Mouse (Mus musculus) Patski (cell line): ENCODE measurements around the gene Lypd6b. TPM values are rescaled to one million over a fixed set of nuclear protein-coding genes. Genes with fewer than 3 reads are reported as not detected.

ENCODE experiments used
- ATAC-seq: fragments of 100-300 bp; one replicate; pipeline ENCODE4 v1.8.0; 2021
- CTCF ChIA-PET: fragments of 350-600 bp; sonication (Branson Sonifier 250); formaldehyde crosslinking; loops from one replicate; lab custom pipeline; 2022; ENCODE audit warnings: inconsistent platforms; lab: Charles Lee
- POLR2A ChIA-PET: fragments of 350-600 bp; sonication (Branson Sonifier 250); formaldehyde crosslinking; loops from one replicate; lab custom pipeline; 2022; ENCODE audit warnings: antibody characterized with exemption, inconsistent platforms; lab: Charles Lee
- DNase-seq: peaks from one replicate; pipeline ENCODE4 v3.0.0-alpha.2; 2011; ENCODE audit warnings: low read depth, low spot score
- H3K27me3 ChIP-seq: fragments of 371-371 bp; one replicate; pipeline ENCODE4 v1.5.1; 2021
- CTCF ChIP-seq: fragments of 100-300 bp; IDR thresholded peaks from one replicate; pipeline ENCODE4 v1.5.1; 2021
- in situ Hi-C: fragments of 300-500 bp; cut with MboI; formaldehyde crosslinking; loops from 3 replicates; pipeline ENCODE4 v1.11.1; 2018; ENCODE audit warnings: low pct_unique_long_range_greater_than_20kb, mixed read lengths
- polyA plus RNA-seq: library from polyadenylated mRNA; unstranded; gene quantifications from one replicate; pipeline ENCODE4 v1.2.3, GENCODE M21; 2021

The Lypd6b gene
- polyA plus RNA-seq, 1 experiment from 2014 or later, result 0.03 TPM

DNA sequence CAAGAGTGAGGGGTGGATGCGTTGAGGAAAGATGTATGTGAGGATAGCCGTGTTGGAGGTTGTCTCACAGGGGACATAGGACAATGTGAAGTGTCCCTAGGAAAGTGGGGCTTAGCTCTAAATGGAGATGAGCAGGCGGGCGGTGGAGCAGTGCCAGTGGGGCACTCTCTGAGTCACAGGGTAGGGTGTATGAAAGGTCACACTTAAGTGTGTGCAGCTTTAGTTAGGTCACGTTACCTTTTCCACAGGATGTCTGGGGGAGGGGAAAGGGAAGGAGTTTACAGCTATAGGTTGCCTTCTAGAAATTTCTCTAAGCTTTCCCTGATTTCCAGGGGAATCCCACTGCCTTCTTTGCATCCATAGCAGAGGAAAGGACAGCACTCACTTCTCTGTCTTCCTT lies 2.0 kb downstream of the Lypd6b start:
- POLR2A ChIA-PET, result no interaction called here
- no peak for TF ChIP-seq CTCF
- DNase-seq (no peak), ATAC-seq (no peak)
- CTCF ChIA-PET, result no interaction called here
- H3K27me3 ChIP-seq, result no peaks in the 10 kb centered on the region
- in situ Hi-C loops, result no loop called here

DNA sequence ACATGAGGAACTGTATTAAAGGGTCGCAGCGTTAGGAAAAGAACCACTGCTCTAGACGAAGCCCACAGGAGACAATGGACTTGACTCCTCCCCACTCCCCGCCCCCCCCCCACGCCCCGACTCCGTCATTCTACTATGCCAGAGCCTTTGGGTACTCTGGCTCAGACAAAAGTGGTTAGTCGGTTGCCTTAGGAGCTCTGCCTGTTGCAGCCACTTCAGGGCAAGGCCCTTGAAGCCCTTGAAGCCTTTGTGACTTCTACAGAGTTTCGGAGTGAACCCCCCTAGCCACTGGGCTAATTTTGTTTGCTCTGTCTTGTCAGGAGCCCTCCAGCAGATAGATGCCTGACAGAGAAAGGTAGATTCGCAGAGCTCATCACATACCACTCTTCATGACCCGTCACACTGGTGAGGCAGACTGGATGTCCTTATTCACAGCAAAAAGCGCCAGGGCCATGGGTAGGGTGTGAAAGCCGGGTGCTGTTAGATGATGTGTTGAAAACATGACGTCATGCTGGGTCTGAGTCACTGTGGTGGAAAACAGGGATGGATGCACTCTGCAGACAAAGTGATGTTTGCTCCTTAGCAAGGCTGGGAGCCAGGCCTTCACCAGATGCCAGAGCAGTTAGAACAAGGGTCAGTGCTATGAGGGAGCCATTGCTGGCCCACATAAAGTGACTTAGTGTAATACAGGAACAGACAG lies 10.1 kb downstream of the Lypd6b start:
- no peaks in the 10 kb centered on the region for H3K27me3 ChIP-seq
- DNase-seq (no peak), ATAC-seq (no peak)
- ChIA-PET CTCF (interaction anchor here (1.8 kb wide), 1 partner anchor 16 kb away, joined by 6 read pairs; no protein-coding TSS in a partner anchor), POLR2A (no interaction called here)
- in situ Hi-C loops, result no loop called here
- no peak for TF ChIP-seq CTCF

- in situ Hi-C loops, result no loop called here
- POLR2A ChIA-PET, result no interaction called here
- ATAC-seq (no peak), DNase-seq (no peak)
- H3K27me3 ChIP-seq, result no peaks in the 10 kb centered on the region
- TF ChIP-seq CTCF, result no peak
- CTCF ChIA-PET, result no interaction called here
Observed at GRCm38 (mm10) chr2:49804448-49804847, 17.0 kb downstream of the Lypd6b start.

DNA sequence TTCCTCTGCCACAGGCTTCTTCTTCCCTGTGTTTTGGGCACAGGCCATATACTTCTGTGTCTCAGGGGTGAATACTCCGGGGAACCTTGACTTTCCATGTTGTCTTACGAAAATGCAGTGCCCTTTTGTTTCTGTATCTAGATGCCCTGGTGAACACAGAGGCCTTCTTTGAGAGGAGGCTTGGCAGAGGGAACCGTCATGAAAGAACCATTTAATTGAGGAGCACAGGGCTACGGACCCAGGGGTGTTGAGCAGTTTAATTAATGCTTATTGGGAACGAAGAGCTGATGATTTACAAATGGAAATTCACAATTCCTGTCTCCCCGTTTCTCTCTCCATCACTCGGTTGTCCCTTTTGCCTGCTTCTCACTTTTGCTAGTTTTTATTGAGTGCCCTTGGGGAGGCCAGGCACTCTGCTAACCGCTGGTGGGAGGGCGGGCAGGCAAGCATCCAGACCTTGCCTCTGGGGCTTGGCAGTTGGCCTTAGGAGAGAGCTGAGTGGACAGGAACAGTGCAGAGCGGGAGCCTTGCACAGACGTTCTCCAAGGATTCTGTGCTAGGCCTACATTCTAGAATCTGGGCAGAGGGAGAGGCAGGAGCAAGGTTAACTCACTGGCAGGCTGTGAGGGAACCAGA lies 18.4 kb downstream of the Lypd6b start:
- CTCF ChIA-PET, result no interaction called here
- DNase-seq, result no peak
- POLR2A ChIA-PET, result no interaction called here
- no peak for ATAC-seq
- H3K27me3 ChIP-seq, result no peaks in the 10 kb centered on the region
- in situ Hi-C loops, result no loop called here
- TF ChIP-seq CTCF, result no peak

DNA sequence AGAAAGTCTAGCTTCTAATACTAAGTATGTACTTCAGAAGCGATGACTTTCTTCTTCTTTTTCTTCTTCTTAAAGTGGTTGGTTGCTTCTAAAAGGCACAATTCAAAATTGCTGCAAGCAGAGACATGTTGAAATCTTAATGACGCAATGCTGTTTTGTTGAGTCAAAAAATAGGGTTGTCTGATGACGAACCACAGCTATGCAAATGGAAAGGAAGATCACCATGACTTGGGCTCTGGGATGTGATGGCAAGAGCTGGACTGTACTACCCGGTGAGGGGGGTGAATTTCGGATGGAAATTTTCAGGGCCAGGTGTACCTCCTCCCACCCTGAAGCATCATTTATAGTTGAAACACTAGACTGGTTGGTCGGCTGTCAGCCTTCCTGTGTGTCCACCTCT lies 22.0 kb downstream of the Lypd6b start:
- no peaks in the 10 kb centered on the region for H3K27me3 ChIP-seq
- no peak for TF ChIP-seq CTCF
- no peak for DNase-seq
- no peak for ATAC-seq
- ChIA-PET CTCF (no interaction called here), POLR2A (no interaction called here)
- in situ Hi-C loops, result no loop called here

GRCm38 (mm10) chr2:49811420-49811819 lies 23.9 kb downstream of the Lypd6b start:
- ChIA-PET POLR2A (no interaction called here), CTCF (interaction anchor here (1.1 to 2.1 kb wide), 6 partner anchors 11 to 41 kb away, joined by 3 to 9 read pairs (median 4); no protein-coding TSS in a partner anchor)
- in situ Hi-C loops, result no loop called here
- DNase-seq (no peak), ATAC-seq (no peak)
- no peaks in the 10 kb centered on the region for H3K27me3 ChIP-seq
- no peak for TF ChIP-seq CTCF

- ChIA-PET POLR2A (no interaction called here), CTCF (interaction anchor here (1.1 to 2.1 kb wide), 5 partner anchors 11 to 41 kb away, joined by 3 to 9 read pairs (median 5); no protein-coding TSS in a partner anchor)
- peak; percentile 63 for ATAC-seq
- no peaks in the 10 kb centered on the region for H3K27me3 ChIP-seq
- peak; percentile 75 for DNase-seq
- TF ChIP-seq CTCF, result no peak
- in situ Hi-C loops, result no loop called here
Observed at GRCm38 (mm10) chr2:49811871-49812363, 24.4 kb downstream of the Lypd6b start.

GRCm38 (mm10) chr2:49813151-49813550 lies 25.7 kb downstream of the Lypd6b start:
- POLR2A ChIA-PET, result no interaction called here
- ATAC-seq, result no peak
- no peak for DNase-seq
- CTCF ChIA-PET, result interaction anchor here (1.3 to 2.4 kb wide), 4 partner anchors 9 to 49 kb away, joined by 5 to 9 read pairs (median 6); no protein-coding TSS in a partner anchor
- in situ Hi-C loops, result no loop called here
- TF ChIP-seq CTCF, result no peak
- H3K27me3 ChIP-seq, result no peaks in the 10 kb centered on the region

DNA sequence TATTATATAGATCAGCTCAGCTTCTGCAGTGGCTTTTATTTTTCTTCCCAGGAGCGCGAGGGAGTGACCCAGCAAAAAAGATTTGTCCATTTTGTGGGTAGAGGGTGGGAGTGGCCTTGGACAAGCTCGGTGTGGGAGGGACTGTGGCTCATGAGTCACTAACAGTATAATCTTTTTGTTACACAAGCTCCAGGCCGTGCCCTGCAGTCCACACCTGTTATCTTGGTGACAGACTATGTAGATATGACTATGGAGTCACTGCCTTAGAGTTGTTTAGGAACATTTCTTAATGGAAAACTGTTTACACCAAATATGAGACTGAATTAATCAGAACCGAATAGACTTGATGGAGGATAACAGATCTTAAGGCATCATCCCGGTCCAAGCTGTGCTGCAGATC lies 26.5 kb downstream of the Lypd6b start:
- no peaks in the 10 kb centered on the region for H3K27me3 ChIP-seq
- POLR2A ChIA-PET, result no interaction called here
- DNase-seq (no peak), ATAC-seq (peak; percentile 24)
- in situ Hi-C loops, result no loop called here
- CTCF ChIA-PET, result interaction anchor here (2.4 kb wide), 1 partner anchor 15 kb away, joined by 6 read pairs; no protein-coding TSS in a partner anchor
- TF ChIP-seq CTCF, result no peak

DNA sequence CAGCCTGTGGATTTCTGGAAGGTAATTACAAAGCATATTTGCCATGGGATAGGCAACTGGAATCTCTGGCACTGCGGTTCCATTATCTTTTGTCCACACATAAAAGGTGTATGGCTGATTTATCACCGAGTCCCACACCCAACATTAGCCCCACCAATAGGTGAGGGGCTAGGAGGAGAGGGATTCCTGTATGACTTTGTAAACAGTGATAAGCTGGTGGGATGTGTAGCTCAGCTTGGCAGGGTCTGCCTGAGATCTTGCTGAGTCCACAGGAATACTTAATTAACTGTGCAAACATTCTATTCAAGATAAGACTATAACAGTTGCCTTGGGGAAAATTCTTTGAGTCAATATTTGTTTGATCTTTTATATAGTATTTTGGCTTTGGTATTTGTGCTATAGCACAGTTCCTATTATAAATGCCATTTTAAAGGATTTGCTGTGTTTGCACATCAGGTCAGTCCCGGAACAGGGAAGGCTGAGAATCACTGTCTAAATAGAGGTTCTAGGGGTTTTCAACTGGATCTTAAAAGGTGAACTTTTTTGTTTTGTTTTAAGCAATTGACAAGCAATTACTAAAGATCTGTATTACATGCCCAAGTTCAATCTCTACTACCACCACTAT lies 28.3 kb downstream of the Lypd6b start:
- POLR2A ChIA-PET, result no interaction called here
- in situ Hi-C loops, result loop anchor here (5.0 kb wide), 1 partner anchor 44 kb away; no protein-coding TSS in a partner anchor
- TF ChIP-seq CTCF, result no peak
- H3K27me3 ChIP-seq, result no peaks in the 10 kb centered on the region
- no peak for DNase-seq
- ATAC-seq, result no peak
- CTCF ChIA-PET, result interaction anchor here (1.1 kb wide), 1 partner anchor 11 kb away, joined by 4 read pairs; no protein-coding TSS in a partner anchor

GRCm38 (mm10) chr2:49816549-49816948 lies 29.1 kb downstream of the Lypd6b start:
- in situ Hi-C loops, result loop anchor here (5.0 kb wide), 1 partner anchor 44 kb away; no protein-coding TSS in a partner anchor
- ChIA-PET POLR2A (no interaction called here), CTCF (no interaction called here)
- TF ChIP-seq CTCF, result no peak
- DNase-seq, result no peak
- H3K27me3 ChIP-seq, result no peaks in the 10 kb centered on the region
- ATAC-seq, result no peak
